Mouse (Mus musculus): ENCODE measurements at regions not wholly inside any gene's neighbourhood (a gene's known extent, or its start where the extent isn't known, plus 50 kb on each side); places are given as distances from the start of the nearest gene placed in this dataset.

GRCm38 (mm10) chr13:101311634-101312314 lies 456.2 kb downstream of the Pik3r1 start:
- H3K9me3 ChIP-seq (ENCODE audit: control insufficient read depth, low read length) = no peaks in the 10 kb centered on the region
- ATAC-seq (ENCODE audit: low read depth) (peak; percentile 57; the same call in 1 of the 2 replicates), DNase-seq (ENCODE audit: low spot score) (peak; percentile 87)
- no peaks in the 10 kb centered on the region for H3K36me3 ChIP-seq (ENCODE audit: control insufficient read depth, insufficient read depth, low read length)
- no peak overlapping the region for H3K27ac ChIP-seq (replicated peaks; ENCODE audit: low read depth, low read length)
- H3K4me1 ChIP-seq (ENCODE audit: control insufficient read depth, insufficient read depth, low read length) = peaks cover 11% of the 10 kb centered on the region
- no peak overlapping the region for H3K4me3 ChIP-seq (ENCODE audit: low read depth, low read length)
- no peak overlapping the region for H3K9ac ChIP-seq (ENCODE audit: low read depth, low read length)
- WGBS = 45% methylated on average over 3 of the region's 3 CpGs
- no peaks in the 10 kb centered on the region for H3K27me3 ChIP-seq (replicated peaks; ENCODE audit: control insufficient read depth, insufficient read depth, low read length)
- H3K4me2 ChIP-seq (ENCODE audit: low read depth, low read length) = no peak overlapping the region

GRCm38 (mm10) chr13:101308724-101309123 lies 459.3 kb downstream of the Pik3r1 start:
- no peaks in the 10 kb centered on the region for H3K9me3 ChIP-seq (ENCODE audit: control insufficient read depth, low read length)
- no peak for ATAC-seq (ENCODE audit: low read depth)

GRCm38 (mm10) chr13:101305695-101306413 lies 462.2 kb downstream of the Pik3r1 start:
- H3K27ac ChIP-seq (replicated peaks; ENCODE audit: low read depth, low read length) = no peak overlapping the region
- WGBS = 65% methylated on average over 11 of the region's 11 CpGs
- H3K9ac ChIP-seq (ENCODE audit: low read depth, low read length) = no peak overlapping the region
- no peaks in the 10 kb centered on the region for H3K27me3 ChIP-seq (replicated peaks; ENCODE audit: control insufficient read depth, insufficient read depth, low read length)
- H3K4me1 ChIP-seq (ENCODE audit: control insufficient read depth, insufficient read depth, low read length) = no peaks in the 10 kb centered on the region
- ATAC-seq (ENCODE audit: low read depth) (0 out of 2 replicates have a peak, but pooled peaks have one; percentile 30), DNase-seq (ENCODE audit: low spot score) (no peak)
- no peak overlapping the region for H3K4me2 ChIP-seq (ENCODE audit: low read depth, low read length)
- H3K36me3 ChIP-seq (ENCODE audit: control insufficient read depth, insufficient read depth, low read length) = no peaks in the 10 kb centered on the region
- no peaks in the 10 kb centered on the region for H3K9me3 ChIP-seq (ENCODE audit: control insufficient read depth, low read length)
- no peak overlapping the region for H3K4me3 ChIP-seq (ENCODE audit: low read depth, low read length)

More at GRCm38 (mm10) chr13:101308724-101309123, 459.3 kb downstream of the Pik3r1 start:
- DNase-seq (ENCODE audit: low spot score) = no peak
- WGBS = 90% methylated on average over 5 of the region's 5 CpGs
- Histone ChIP-seq H3K9ac (ENCODE audit: low read depth, low read length) (no peak overlapping the region), H3K36me3 (ENCODE audit: control insufficient read depth, insufficient read depth, low read length) (no peaks in the 10 kb centered on the region), H3K27me3 (replicated peaks; ENCODE audit: control insufficient read depth, insufficient read depth, low read length) (no peaks in the 10 kb centered on the region), H3K4me2 (ENCODE audit: low read depth, low read length) (no peak overlapping the region), H3K4me1 (ENCODE audit: control insufficient read depth, insufficient read depth, low read length) (peaks cover 5% of the 10 kb centered on the region; the same call in 1 of the 2 replicates), H3K4me3 (ENCODE audit: low read depth, low read length) (no peak overlapping the region), H3K27ac (replicated peaks; ENCODE audit: low read depth, low read length) (no peak overlapping the region)

- DNase-seq (ENCODE audit: low spot score) = no peak
- WGBS = 44% methylated on average over 6 of the region's 6 CpGs
- Histone ChIP-seq H3K27me3 (replicated peaks; ENCODE audit: control insufficient read depth, insufficient read depth, low read length) (no peaks in the 10 kb centered on the region), H3K4me2 (ENCODE audit: low read depth, low read length) (no peak overlapping the region), H3K36me3 (ENCODE audit: control insufficient read depth, insufficient read depth, low read length) (no peaks in the 10 kb centered on the region), H3K4me1 (ENCODE audit: control insufficient read depth, insufficient read depth, low read length) (no peaks in the 10 kb centered on the region), H3K9ac (ENCODE audit: low read depth, low read length) (no peak overlapping the region), H3K4me3 (ENCODE audit: low read depth, low read length) (no peak overlapping the region), H3K9me3 (ENCODE audit: control insufficient read depth, low read length) (no peaks in the 10 kb centered on the region), H3K27ac (replicated peaks; ENCODE audit: low read depth, low read length) (no peak overlapping the region)
- ATAC-seq (ENCODE audit: low read depth) = no peak
Measured at GRCm38 (mm10) chr13:101305063-101305462, 463.0 kb downstream of the Pik3r1 start.

- H3K9ac ChIP-seq (ENCODE audit: low read depth, low read length) = no peak overlapping the region
- no peaks in the 10 kb centered on the region for H3K9me3 ChIP-seq (ENCODE audit: control insufficient read depth, low read length)
- H3K4me2 ChIP-seq (ENCODE audit: low read depth, low read length) = no peak overlapping the region
- WGBS = 61% methylated on average over 2 of the region's 2 CpGs
- no peaks in the 10 kb centered on the region for H3K27me3 ChIP-seq (replicated peaks; ENCODE audit: control insufficient read depth, insufficient read depth, low read length)
- no peaks in the 10 kb centered on the region for H3K4me1 ChIP-seq (ENCODE audit: control insufficient read depth, insufficient read depth, low read length)
- no peak overlapping the region for H3K27ac ChIP-seq (replicated peaks; ENCODE audit: low read depth, low read length)
- H3K4me3 ChIP-seq (ENCODE audit: low read depth, low read length) = no peak overlapping the region
- DNase-seq (ENCODE audit: low spot score) (no peak), ATAC-seq (ENCODE audit: low read depth) (no peak)
- no peaks in the 10 kb centered on the region for H3K36me3 ChIP-seq (ENCODE audit: control insufficient read depth, insufficient read depth, low read length)
Measured at GRCm38 (mm10) chr13:101301361-101301760, 466.7 kb downstream of the Pik3r1 start.

- ATAC-seq (ENCODE audit: low read depth) = no peak
- no peak for DNase-seq (ENCODE audit: low spot score)
- 92% methylated on average over 4 of the region's 4 CpGs for WGBS
Measured at GRCm38 (mm10) chr13:101289407-101289806, 456.2 kb upstream of the Slc30a5 start.

GRCm38 (mm10) chr13:101287131-101287530 lies 453.9 kb upstream of the Slc30a5 start:
- DNase-seq (ENCODE audit: low spot score) = no peak
- H3K9me3 ChIP-seq (ENCODE audit: control insufficient read depth, low read length) = no peaks in the 10 kb centered on the region
- no peaks in the 10 kb centered on the region for H3K36me3 ChIP-seq (ENCODE audit: control insufficient read depth, insufficient read depth, low read length)
- no peak overlapping the region for H3K4me2 ChIP-seq (ENCODE audit: low read depth, low read length)
- 33% methylated on average over 4 of the region's 4 CpGs for WGBS
- H3K9ac ChIP-seq (ENCODE audit: low read depth, low read length) = no peak overlapping the region
- H3K27ac ChIP-seq (replicated peaks; ENCODE audit: low read depth, low read length) = no peak overlapping the region
- no peaks in the 10 kb centered on the region for H3K27me3 ChIP-seq (replicated peaks; ENCODE audit: control insufficient read depth, insufficient read depth, low read length)
- H3K4me3 ChIP-seq (ENCODE audit: low read depth, low read length) = no peak overlapping the region
- no peak for ATAC-seq (ENCODE audit: low read depth)
- no peaks in the 10 kb centered on the region for H3K4me1 ChIP-seq (ENCODE audit: control insufficient read depth, insufficient read depth, low read length)

More at GRCm38 (mm10) chr13:101289407-101289806, 456.2 kb upstream of the Slc30a5 start:
- Histone ChIP-seq H3K36me3 (ENCODE audit: control insufficient read depth, insufficient read depth, low read length) (no peaks in the 10 kb centered on the region), H3K4me1 (ENCODE audit: control insufficient read depth, insufficient read depth, low read length) (no peaks in the 10 kb centered on the region), H3K4me3 (ENCODE audit: low read depth, low read length) (no peak overlapping the region), H3K4me2 (ENCODE audit: low read depth, low read length) (no peak overlapping the region), H3K9ac (ENCODE audit: low read depth, low read length) (no peak overlapping the region), H3K27ac (replicated peaks; ENCODE audit: low read depth, low read length) (no peak overlapping the region), H3K27me3 (replicated peaks; ENCODE audit: control insufficient read depth, insufficient read depth, low read length) (no peaks in the 10 kb centered on the region), H3K9me3 (ENCODE audit: control insufficient read depth, low read length) (no peaks in the 10 kb centered on the region)

GRCm38 (mm10) chr13:101286029-101286917 lies 453.0 kb upstream of the Slc30a5 start:
- ATAC-seq (ENCODE audit: low read depth) (peak; percentile 37; the same call in 1 of the 2 replicates), DNase-seq (ENCODE audit: low spot score) (no peak)
- 68% methylated on average over 15 of the region's 15 CpGs for WGBS
- no peaks in the 10 kb centered on the region for H3K9me3 ChIP-seq (ENCODE audit: control insufficient read depth, low read length)
- no peak overlapping the region for H3K9ac ChIP-seq (ENCODE audit: low read depth, low read length)
- no peaks in the 10 kb centered on the region for H3K36me3 ChIP-seq (ENCODE audit: control insufficient read depth, insufficient read depth, low read length)
- no peak overlapping the region for H3K4me2 ChIP-seq (ENCODE audit: low read depth, low read length)
- no peak overlapping the region for H3K4me3 ChIP-seq (ENCODE audit: low read depth, low read length)
- H3K27ac ChIP-seq (replicated peaks; ENCODE audit: low read depth, low read length) = no peak overlapping the region
- no peaks in the 10 kb centered on the region for H3K4me1 ChIP-seq (ENCODE audit: control insufficient read depth, insufficient read depth, low read length)
- H3K27me3 ChIP-seq (replicated peaks; ENCODE audit: control insufficient read depth, insufficient read depth, low read length) = no peaks in the 10 kb centered on the region
